Mouse (Mus musculus): ENCODE measurements around the gene Camta1. TPM values are rescaled to one million over a fixed set of nuclear protein-coding genes. Genes with fewer than 3 reads are reported as not detected.

Camta1 gene
- total RNA-seq, 1 experiment from 2014 or later: 7.4 TPM

- ATAC-seq (ENCODE audit: extremely low read depth, insufficient number of reproducible peaks, low FRiP score, poor library complexity, severe bottlenecking): no peak
Measured at GRCm38 (mm10) chr4:151386701-151387451, 474.8 kb downstream of the Camta1 start.

GRCm38 (mm10) chr4:151385985-151386700, 475.5 kb downstream of the Camta1 start:
- ATAC-seq (ENCODE audit: extremely low read depth, insufficient number of reproducible peaks, low FRiP score, poor library complexity, severe bottlenecking): no peak

DNA sequence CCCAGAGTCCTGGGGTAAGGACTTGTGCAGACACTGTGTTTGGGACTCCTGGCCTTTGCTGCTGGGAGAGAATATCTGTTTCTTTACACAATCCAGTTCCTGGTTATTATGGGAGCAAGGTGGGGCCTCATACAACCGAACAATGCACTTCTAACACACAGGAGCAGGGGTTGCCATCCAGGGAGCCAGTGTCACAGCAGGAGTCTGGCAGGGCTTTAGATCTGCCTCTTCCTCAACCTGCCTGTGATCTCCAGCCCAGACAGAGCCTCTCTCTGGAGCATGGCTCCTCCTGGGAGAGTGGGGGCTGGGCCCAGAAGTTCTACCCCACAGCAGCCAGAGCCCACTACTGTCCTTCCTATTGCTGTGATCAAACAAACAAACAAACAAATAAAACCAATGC, 483.9 kb downstream of the Camta1 start:
- ATAC-seq (ENCODE audit: extremely low read depth, insufficient number of reproducible peaks, low FRiP score, poor library complexity, severe bottlenecking): no peak

DNA sequence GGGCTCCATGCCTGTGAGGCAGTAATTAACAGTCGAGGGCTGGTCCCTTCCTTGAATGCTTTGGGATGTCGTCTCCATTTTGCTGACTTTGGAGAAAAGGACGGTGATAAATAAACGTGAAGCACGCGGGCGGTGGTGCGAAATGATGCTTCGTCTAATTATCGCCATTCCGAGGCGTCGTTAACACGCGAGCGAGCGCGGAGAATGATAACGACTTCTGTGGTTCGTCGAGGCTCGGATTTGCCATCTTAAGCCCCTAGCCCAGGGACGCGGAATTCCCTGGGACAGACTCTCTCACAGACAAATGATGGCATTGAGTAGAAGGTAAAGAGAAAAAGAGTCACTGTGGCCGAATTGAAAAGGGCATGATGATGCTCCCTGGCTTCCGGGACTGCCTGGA, 485.4 kb downstream of the Camta1 start:
- ATAC-seq (ENCODE audit: extremely low read depth, insufficient number of reproducible peaks, low FRiP score, poor library complexity, severe bottlenecking): no peak

- ATAC-seq (ENCODE audit: extremely low read depth, insufficient number of reproducible peaks, low FRiP score, poor library complexity, severe bottlenecking): no peak
Measured at GRCm38 (mm10) chr4:151372855-151373566, 488.7 kb downstream of the Camta1 start.

GRCm38 (mm10) chr4:151366941-151367545, 494.6 kb downstream of the Camta1 start:
- ATAC-seq (ENCODE audit: extremely low read depth, insufficient number of reproducible peaks, low FRiP score, poor library complexity, severe bottlenecking): no peak

DNA sequence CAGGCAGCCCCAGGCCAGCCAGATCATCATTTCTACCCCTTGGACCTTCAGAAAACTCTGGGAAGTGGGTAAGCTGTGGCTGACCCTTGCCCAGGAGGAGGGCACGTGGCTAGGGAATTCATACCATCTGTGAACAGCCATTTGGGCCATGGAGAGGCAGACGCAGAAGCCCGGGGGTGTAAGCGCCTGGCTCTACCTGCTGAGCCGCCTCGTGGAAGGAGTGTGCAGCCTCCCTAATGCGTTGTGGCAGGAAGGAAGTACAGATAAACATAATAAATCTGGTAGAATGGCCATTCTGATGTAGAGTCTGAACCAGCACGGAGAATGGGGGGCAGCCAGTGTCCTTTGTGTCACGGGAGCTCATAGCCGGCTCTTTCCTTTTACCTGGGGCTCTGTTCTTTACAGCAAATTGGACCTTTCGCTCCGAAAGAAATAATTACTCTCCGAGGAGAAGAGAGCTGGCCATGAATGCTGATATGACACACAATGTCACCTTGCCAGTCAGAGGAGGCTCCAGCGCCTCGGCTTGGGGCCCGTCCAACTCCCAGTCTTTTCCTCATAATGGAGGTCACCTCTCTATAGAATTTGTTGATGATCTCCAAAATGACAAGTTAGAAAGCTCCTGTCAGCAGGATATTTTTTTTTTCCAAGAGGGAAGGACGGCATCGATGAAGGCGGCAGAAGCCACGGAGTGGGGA, 500.6 kb downstream of the Camta1 start:
- no peak for ATAC-seq (ENCODE audit: extremely low read depth, insufficient number of reproducible peaks, low FRiP score, poor library complexity, severe bottlenecking)

- no peak for ATAC-seq (ENCODE audit: extremely low read depth, insufficient number of reproducible peaks, low FRiP score, poor library complexity, severe bottlenecking)
Measured at GRCm38 (mm10) chr4:151355505-151355904, 506.2 kb downstream of the Camta1 start.

- ATAC-seq (ENCODE audit: extremely low read depth, insufficient number of reproducible peaks, low FRiP score, poor library complexity, severe bottlenecking): no peak
Measured at GRCm38 (mm10) chr4:151352791-151353190, 508.9 kb downstream of the Camta1 start.

- no peak for ATAC-seq (ENCODE audit: extremely low read depth, insufficient number of reproducible peaks, low FRiP score, poor library complexity, severe bottlenecking)
Measured at GRCm38 (mm10) chr4:151352249-151352648, 509.4 kb downstream of the Camta1 start.

DNA sequence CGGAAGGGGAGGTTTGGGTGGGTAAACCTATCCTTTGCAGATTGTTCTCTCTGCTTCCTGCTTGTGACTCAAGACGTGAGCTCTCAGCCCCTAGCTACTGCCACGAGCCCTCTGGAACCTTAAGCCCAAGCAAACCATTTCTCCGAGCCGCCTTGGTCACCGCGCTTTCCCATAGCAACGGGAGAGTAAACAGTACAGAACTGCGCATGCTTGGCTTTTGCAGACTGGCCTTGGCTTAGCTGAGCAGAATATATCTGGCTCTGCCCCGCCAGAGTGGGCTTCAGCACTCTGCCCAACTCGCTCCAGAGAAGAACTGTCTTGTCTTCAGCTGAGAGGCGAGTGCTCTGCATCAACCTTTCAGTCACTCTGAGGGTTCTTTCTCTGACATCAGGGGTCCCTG, 509.9 kb downstream of the Camta1 start:
- ATAC-seq (ENCODE audit: extremely low read depth, insufficient number of reproducible peaks, low FRiP score, poor library complexity, severe bottlenecking): no peak

DNA sequence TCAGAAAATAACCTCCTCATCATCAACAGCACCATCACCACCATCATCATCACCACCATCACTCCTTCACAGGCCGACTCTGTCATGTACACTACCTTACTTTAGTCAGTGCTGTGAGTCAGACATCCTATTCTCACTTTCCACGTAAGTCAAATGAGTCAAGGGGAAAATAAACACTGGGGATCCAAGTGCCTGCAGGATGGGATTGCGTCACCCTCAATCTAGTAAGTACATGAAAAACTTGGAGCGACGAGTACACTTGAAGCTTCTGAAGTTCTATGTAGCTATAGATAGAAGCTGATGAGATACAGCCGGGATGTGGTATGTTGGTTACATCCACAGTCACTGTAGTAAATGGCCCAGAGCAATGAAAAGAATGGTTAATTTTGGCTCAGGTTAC, 514.1 kb downstream of the Camta1 start:
- no peak for ATAC-seq (ENCODE audit: extremely low read depth, insufficient number of reproducible peaks, low FRiP score, poor library complexity, severe bottlenecking)

GRCm38 (mm10) chr4:151346673-151347072, 515.0 kb downstream of the Camta1 start:
- no peak for ATAC-seq (ENCODE audit: extremely low read depth, insufficient number of reproducible peaks, low FRiP score, poor library complexity, severe bottlenecking)

DNA sequence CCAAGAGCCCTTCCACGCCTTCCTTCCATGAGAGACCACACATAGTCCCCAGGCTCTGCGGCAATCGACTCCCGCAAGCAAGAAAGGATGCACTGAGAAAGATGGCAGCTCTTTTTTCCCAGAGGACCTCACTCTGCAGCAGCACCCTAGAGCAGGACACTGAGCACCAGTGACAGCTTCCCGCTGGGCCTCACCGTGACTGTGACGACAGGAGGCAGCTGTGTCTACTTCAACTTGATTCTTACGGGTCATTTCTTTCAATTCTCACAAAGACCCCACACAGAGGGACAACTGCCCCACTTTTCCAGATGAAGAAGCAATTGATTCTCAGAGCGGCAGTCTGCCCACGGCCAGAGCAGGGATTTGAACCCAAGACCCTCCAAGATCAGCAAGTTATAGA, 516.9 kb downstream of the Camta1 start:
- ATAC-seq (ENCODE audit: extremely low read depth, insufficient number of reproducible peaks, low FRiP score, poor library complexity, severe bottlenecking): no peak

DNA sequence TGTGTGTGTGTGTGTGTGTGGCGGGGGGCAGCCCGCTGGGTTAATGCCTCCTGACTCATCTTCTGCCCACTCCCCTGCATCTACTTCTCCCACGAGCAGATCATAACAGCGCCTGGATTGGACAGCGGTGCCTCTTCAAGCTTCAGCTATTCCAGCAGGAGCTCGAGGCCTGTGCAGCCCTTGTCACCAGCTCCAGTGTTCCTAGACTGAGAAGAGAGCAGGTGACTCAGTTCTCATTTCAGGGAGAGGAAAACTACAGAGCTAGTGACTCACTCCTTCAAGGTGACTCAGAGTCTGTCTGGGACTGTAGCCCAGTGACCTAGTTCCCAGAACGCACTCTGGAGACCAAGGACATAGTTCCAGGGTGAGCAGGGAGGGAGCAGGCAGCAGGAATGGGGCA, 522.3 kb downstream of the Camta1 start:
- ATAC-seq (ENCODE audit: extremely low read depth, insufficient number of reproducible peaks, low FRiP score, poor library complexity, severe bottlenecking): no peak

- no peak for ATAC-seq (ENCODE audit: extremely low read depth, insufficient number of reproducible peaks, low FRiP score, poor library complexity, severe bottlenecking)
Measured at GRCm38 (mm10) chr4:151338931-151339330, 522.7 kb downstream of the Camta1 start.

GRCm38 (mm10) chr4:151337543-151337942, 524.1 kb downstream of the Camta1 start:
- ATAC-seq (ENCODE audit: extremely low read depth, insufficient number of reproducible peaks, low FRiP score, poor library complexity, severe bottlenecking): no peak

- no peak for ATAC-seq (ENCODE audit: extremely low read depth, insufficient number of reproducible peaks, low FRiP score, poor library complexity, severe bottlenecking)
Measured at GRCm38 (mm10) chr4:151336413-151336812, 525.3 kb downstream of the Camta1 start.

Data from neutrophil, adult 5-6 weeks (primary cell).